Mouse (Mus musculus) CH12.LX (cell line): Measurements from ENCODE around the gene Gng12. TPM values are rescaled to one million over a fixed set of nuclear protein-coding genes. Genes with fewer than 3 reads are reported as not detected.

Experiments
- DNase-seq: peaks from one replicate; pipeline ENCODE4 v3.0.0-alpha.2; 2013; ENCODE audit errors: extremely low read depth
- H3K27ac ChIP-seq: 2 replicates; pipeline ENCODE4 v1.5.1; 2012; ENCODE audit warnings: low read depth, mild to moderate bottlenecking, control low read depth, moderate library complexity; ENCODE audit not compliant: insufficient read depth
- H3K27me3 ChIP-seq: replicated peaks from 2 replicates; pipeline ENCODE3; 2012; ENCODE audit warnings: inconsistent platforms
- H3K36me3 ChIP-seq, 2 experiments: replicated peaks in 1 of 2; 2 replicates each; pipeline versions ENCODE3 to v1.6.1; 2012; ENCODE audit warnings: inconsistent platforms in 1 of 2, low read length in 1 of 2, mild to moderate bottlenecking in 1 of 2, mixed read lengths in 1 of 2, moderate library complexity in 1 of 2; ENCODE audit not compliant: control insufficient read depth in 1 of 2, insufficient read depth in 1 of 2
- H3K4me1 ChIP-seq, 2 experiments: 2 replicates each; pipeline ENCODE4 v1.6.1; 2012; ENCODE audit warnings: inconsistent platforms in 1 of 2, moderate library complexity in 1 of 2; ENCODE audit not compliant: insufficient read depth in 2 of 2, control insufficient read depth in 1 of 2
- H3K4me2 ChIP-seq: 2 replicates; pipeline ENCODE4 v1.6.1; 2012; ENCODE audit warnings: low read depth, mild to moderate bottlenecking, control low read depth; ENCODE audit not compliant: poor library complexity, insufficient read depth, severe bottlenecking
- H3K4me3 ChIP-seq, 3 experiments: fragments of 150-350 bp in 1 of 3; sonication (generic) in 1 of 3; replicated peaks in 1 of 3; 2 replicates each; pipeline versions ENCODE3 to v1.5.1; 2011 to 2012; ENCODE audit warnings: low read depth in 2 of 3, low read length in 2 of 3, mild to moderate bottlenecking in 2 of 3, moderate library complexity in 2 of 3, control low read depth in 1 of 3, improper control_type of control experiment in 1 of 3, inconsistent platforms in 1 of 3, mixed read lengths in 1 of 3; ENCODE audit not compliant: poor library complexity in 1 of 3
- H3K79me2 ChIP-seq: replicated peaks from 2 replicates; pipeline ENCODE4 v1.6.1; 2012; ENCODE audit warnings: mild to moderate bottlenecking, moderate library complexity; ENCODE audit not compliant: control insufficient read depth, poor library complexity, insufficient read depth, severe bottlenecking; ENCODE audit errors: extremely low read depth
- H3K9ac ChIP-seq: 2 replicates; pipeline ENCODE4 v1.6.1; 2012; ENCODE audit warnings: low read depth, mild to moderate bottlenecking, control low read depth, moderate library complexity; ENCODE audit not compliant: insufficient read depth
- H3K9me3 ChIP-seq: replicated peaks from 2 replicates; pipeline ENCODE3; 2012; ENCODE audit warnings: low read length, inconsistent platforms, mixed read lengths
- CHD1 ChIP-seq: IDR thresholded peaks from 2 replicates; pipeline ENCODE4 v1.6.1; 2012; ENCODE audit warnings: low read depth, low read length, improper control_type of control experiment, inconsistent platforms
- CTCF ChIP-seq, 2 experiments: IDR thresholded peaks in 1 of 2; conservative IDR thresholded peaks in 1 of 2; 2 replicates each; pipeline ENCODE4 v1.5.1; 2011 to 2012; ENCODE audit warnings: low read depth in 2 of 2, low read length in 2 of 2, improper control_type of control experiment in 1 of 2, inconsistent platforms in 1 of 2, mild to moderate bottlenecking in 1 of 2, moderate library complexity in 1 of 2
- E2F4 ChIP-seq: IDR thresholded peaks from 2 replicates; pipeline ENCODE4 v1.6.1; 2011; ENCODE audit warnings: low read depth, low read length, improper control_type of control experiment; ENCODE audit not compliant: insufficient replicate concordance
- ELF1 ChIP-seq: IDR thresholded peaks from 2 replicates; pipeline ENCODE4 v1.6.1; 2014; ENCODE audit warnings: low read depth, mild to moderate bottlenecking, inconsistent platforms, low read length, improper control_type of control experiment
- EP300 ChIP-seq: IDR thresholded peaks from 2 replicates; pipeline ENCODE4 v1.6.1; 2011; ENCODE audit warnings: low read length, improper control_type of control experiment
- ETS1 ChIP-seq: conservative IDR thresholded peaks from 2 replicates; pipeline ENCODE4 v1.6.1; 2012; ENCODE audit warnings: low read depth, mild to moderate bottlenecking, inconsistent platforms, low read length, improper control_type of control experiment, moderate library complexity
- IRF4 ChIP-seq: IDR thresholded peaks from 2 replicates; pipeline ENCODE4 v1.6.1; 2014; ENCODE audit warnings: low read depth, mild to moderate bottlenecking, inconsistent platforms, low read length, improper control_type of control experiment
- JUN ChIP-seq: IDR thresholded peaks from 2 replicates; pipeline ENCODE4 v1.6.1; 2011; ENCODE audit warnings: low read depth, mild to moderate bottlenecking, low read length, improper control_type of control experiment, moderate library complexity; ENCODE audit not compliant: insufficient read depth
- JUND ChIP-seq: conservative IDR thresholded peaks from 2 replicates; pipeline ENCODE4 v1.6.1; 2011; ENCODE audit warnings: low read depth, low read length, improper control_type of control experiment
- KAT2A ChIP-seq: IDR thresholded peaks from 2 replicates; pipeline ENCODE4 v1.6.1; 2012; ENCODE audit warnings: low read length, improper control_type of control experiment, inconsistent platforms; ENCODE audit not compliant: insufficient replicate concordance
- MAFK ChIP-seq: IDR thresholded peaks from 2 replicates; pipeline ENCODE4 v1.6.1; 2011; ENCODE audit warnings: low read length, improper control_type of control experiment; ENCODE audit not compliant: insufficient replicate concordance
- MXI1 ChIP-seq: IDR thresholded peaks from 2 replicates; pipeline ENCODE4 v1.6.1; 2011; ENCODE audit warnings: mild to moderate bottlenecking, low read depth, low read length, improper control_type of control experiment
- MYC ChIP-seq: IDR thresholded peaks from 2 replicates; pipeline ENCODE4 v1.6.1; 2011; ENCODE audit warnings: low read depth, mild to moderate bottlenecking, improper control_type of control experiment, low read length
- POLR2A ChIP-seq: IDR thresholded peaks from 2 replicates; pipeline ENCODE4 v1.6.1; 2011; ENCODE audit warnings: low read depth, mild to moderate bottlenecking, improper control_type of control experiment, low read length
- POLR2AphosphoS2 ChIP-seq: IDR thresholded peaks from 2 replicates; pipeline ENCODE4 v1.6.1; 2011; ENCODE audit warnings: low read depth, low read length, improper control_type of control experiment
- RCOR1 ChIP-seq: conservative IDR thresholded peaks from 2 replicates; pipeline ENCODE4 v1.6.1; 2012; ENCODE audit warnings: low read depth, mild to moderate bottlenecking, inconsistent platforms, low read length, improper control_type of control experiment
- SIN3A ChIP-seq: IDR thresholded peaks from 2 replicates; pipeline ENCODE4 v1.6.1; 2012; ENCODE audit warnings: low read length, improper control_type of control experiment, inconsistent platforms
- USF2 ChIP-seq: conservative IDR thresholded peaks from 2 replicates; pipeline ENCODE4 v1.6.1; 2011; ENCODE audit warnings: low read depth, low read length, improper control_type of control experiment
- ZC3H11A ChIP-seq: IDR thresholded peaks from 2 replicates; pipeline ENCODE4 v1.6.1; 2012; ENCODE audit warnings: low read depth, mild to moderate bottlenecking, inconsistent platforms, low read length, improper control_type of control experiment
- ZMIZ1 ChIP-seq: IDR thresholded peaks from 2 replicates; pipeline ENCODE4 v1.6.1; 2012; ENCODE audit warnings: low read depth, mild to moderate bottlenecking, inconsistent platforms, low read length, improper control_type of control experiment
- dilution Hi-C: fragments of 300-500 bp; cut with MboI; formaldehyde crosslinking; loops from 2 replicates; pipeline ENCODE4 v1.14.3; 2020; ENCODE audit warnings: low sequenced_read_pairs; ENCODE audit not compliant: extremely low pct_unique_long_range_greater_than_20kb, extremely low pct_ligation_motif_present
- in situ Hi-C: fragments of 300-500 bp; cut with MboI; formaldehyde crosslinking; loops from 3 replicates; pipeline ENCODE4 v1.14.3; 2019; ENCODE audit warnings: low sequenced_read_pairs, low pct_ligation_motif_present, low pct_unique_long_range_greater_than_20kb, mixed read lengths
- polyA plus RNA-seq: library from polyadenylated mRNA; unstranded; fragments of >175 nt; gene quantifications from 2 replicates; pipeline ENCODE4 v1.2.1, GENCODE M21; 2012; ENCODE audit warnings: low read depth; ENCODE audit not compliant: insufficient read length
- total RNA-seq, 2 experiments: library from RNA; depleted of rRNA; stranded (reverse); fragments of 300-350 nt in 1 of 2; fragments of >200 nt in 1 of 2; gene quantifications; 2 replicates each; pipeline ENCODE4 v1.2.3; 2012 to 2014

Gene Gng12
- total and polyA plus RNA-seq, 3 experiments = 3.9 to 20.8 (median 12.2) TPM

GRCm38 (mm10) chr6:67023729-67024128 lies 127.5 kb downstream of the Gng12 start:
- TF ChIP-seq JUND (no peak), MXI1 (no peak), EP300 (no peak), RCOR1 (no peak), ZC3H11A (no peak), USF2 (no peak), CTCF (conservative IDR thresholded peaks at IDR 0.05 in 1 of 2, IDR thresholded peaks at IDR 0.05 in 1 of 2; ENCODE audit: low read depth in 2 of 2, low read length in 2 of 2) (no peak), SIN3A (no peak), ZMIZ1 (no peak), KAT2A (no peak), IRF4 (no peak), MAFK (no peak), MYC (no peak), E2F4 (no peak), POLR2A (no peak), POLR2AphosphoS2 (no peak)
- H3K9me3 ChIP-seq = no peaks in the 10 kb centered on the region
- no peaks in the 10 kb centered on the region for H3K27me3 ChIP-seq
- dilution Hi-C loops (no loop called here), in situ Hi-C loops (no loop called here)
- H3K9ac ChIP-seq = no peak overlapping the region
- no peaks in the 10 kb centered on the region for H3K79me2 ChIP-seq
- H3K36me3 ChIP-seq = peaks cover 0 to 12% of the 10 kb centered on the region in 2 experiments
- DNase-seq = no peak
- H3K4me3 ChIP-seq = no peak overlapping the region
- H3K4me2 ChIP-seq = no peak overlapping the region
- H3K4me1 ChIP-seq = peaks cover under 1 to 29% of the 10 kb centered on the region in 2 experiments; a peak in 3 of 4 replicates
- no peak overlapping the region for H3K27ac ChIP-seq

- in situ Hi-C loops = loop anchor here (5.0 kb wide), 1 partner anchor 59 kb away; no protein-coding TSS in a partner anchor
- no peaks in the 10 kb centered on the region for H3K9me3 ChIP-seq
- H3K27ac ChIP-seq = no peak overlapping the region
- no peak overlapping the region for H3K4me2 ChIP-seq
- H3K4me3 ChIP-seq = no peak overlapping the region
- no peaks in the 10 kb centered on the region for H3K27me3 ChIP-seq
- dilution Hi-C loops = no loop called here
- no peak overlapping the region for H3K9ac ChIP-seq
- H3K4me1 ChIP-seq = peaks cover 2 to 29% of the 10 kb centered on the region in 2 experiments; a peak in 3 of 4 replicates
- H3K36me3 ChIP-seq = peaks cover 0 to 4% of the 10 kb centered on the region in 2 experiments
- TF ChIP-seq CHD1 (no peak), ETS1 (no peak), ELF1 (no peak), JUN (no peak), MXI1 (no peak)
- TF ChIP-seq, all 38 proteins: peak for 0
- DNase-seq = no peak
- no peaks in the 10 kb centered on the region for H3K79me2 ChIP-seq
These were observed 130.5 kb downstream of the Gng12 start for GRCm38 (mm10) chr6:67026661-67027060.
